Mouse (Mus musculus) C2C12 (cell line): ENCODE data around the gene Cbfa2t3.

ENCODE experiments used
- CEBPB ChIP-seq: IDR thresholded peaks from one replicate; pipeline ENCODE4 v1.6.1; 2011; ENCODE audit warnings: low read depth, mild to moderate bottlenecking, control low read depth, moderate library complexity
- CTCF ChIP-seq: IDR thresholded peaks from one replicate; pipeline ENCODE4 v1.5.1; 2011; ENCODE audit not compliant: control insufficient read depth, insufficient read depth, insufficient read length
- MAX ChIP-seq: IDR thresholded peaks from one replicate; pipeline ENCODE4 v1.6.1; 2011; ENCODE audit warnings: mild to moderate bottlenecking, control low read depth
- MYOD1 ChIP-seq: IDR thresholded peaks from one replicate; pipeline ENCODE4 v1.6.1; 2011; ENCODE audit warnings: low read depth; ENCODE audit not compliant: control insufficient read depth, insufficient read length
- MYOG ChIP-seq: IDR thresholded peaks from one replicate; pipeline ENCODE4 v1.6.1; 2011; ENCODE audit not compliant: control insufficient read depth, insufficient read length; ENCODE audit errors: extremely low read depth
- USF1 ChIP-seq: IDR thresholded peaks from one replicate; pipeline ENCODE4 v1.6.1; 2011; ENCODE audit warnings: low read depth, mild to moderate bottlenecking, control low read depth, moderate library complexity

DNA sequence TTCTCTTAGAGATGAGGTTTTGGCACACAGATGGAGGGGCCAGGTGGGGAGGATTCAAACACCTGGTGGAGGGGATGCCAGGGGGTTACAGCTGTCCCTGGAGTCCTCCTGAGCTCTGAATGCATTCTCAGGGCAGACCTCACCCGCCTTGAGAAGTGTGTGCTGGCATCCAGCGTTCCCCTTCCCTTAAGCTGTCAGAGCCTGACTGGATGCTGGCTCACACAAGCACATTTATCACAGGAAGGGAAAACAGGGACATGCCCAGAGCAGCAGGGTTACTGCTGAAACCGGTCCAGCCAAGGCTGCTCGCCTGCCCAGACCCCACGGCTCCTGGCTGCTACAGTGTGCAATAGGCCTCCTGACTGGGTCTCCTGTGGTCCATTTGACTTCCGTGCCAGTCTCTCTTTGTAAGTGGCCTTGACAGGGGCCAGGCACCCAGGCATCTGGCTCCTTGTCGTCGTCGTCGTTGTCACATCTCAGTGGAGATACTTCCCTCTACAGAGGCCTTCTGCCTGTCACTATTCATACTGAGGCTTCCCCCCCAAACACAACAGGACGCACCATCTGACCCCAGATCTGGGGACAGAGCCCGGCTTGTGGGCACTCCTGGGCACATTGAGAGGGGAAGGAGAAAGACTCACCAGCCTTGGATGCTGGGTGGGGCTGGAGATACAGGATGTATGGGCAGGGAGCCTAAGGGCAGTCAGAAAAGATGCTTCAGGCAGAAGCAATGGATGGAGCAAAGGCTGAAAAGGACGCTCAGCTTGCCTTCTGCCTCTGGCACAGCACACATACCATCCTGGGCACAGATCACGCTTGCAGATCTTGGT is 22.1 kb upstream of the Cbfa2t3 start:
- TF ChIP-seq CTCF (no peak), USF1 (no peak), MYOD1 (no peak), MYOG (no peak), CEBPB (no peak), MAX (no peak)
